Comparison of ENCODE assay signal across 1 mouse cellular context in the genomic region with DNA sequence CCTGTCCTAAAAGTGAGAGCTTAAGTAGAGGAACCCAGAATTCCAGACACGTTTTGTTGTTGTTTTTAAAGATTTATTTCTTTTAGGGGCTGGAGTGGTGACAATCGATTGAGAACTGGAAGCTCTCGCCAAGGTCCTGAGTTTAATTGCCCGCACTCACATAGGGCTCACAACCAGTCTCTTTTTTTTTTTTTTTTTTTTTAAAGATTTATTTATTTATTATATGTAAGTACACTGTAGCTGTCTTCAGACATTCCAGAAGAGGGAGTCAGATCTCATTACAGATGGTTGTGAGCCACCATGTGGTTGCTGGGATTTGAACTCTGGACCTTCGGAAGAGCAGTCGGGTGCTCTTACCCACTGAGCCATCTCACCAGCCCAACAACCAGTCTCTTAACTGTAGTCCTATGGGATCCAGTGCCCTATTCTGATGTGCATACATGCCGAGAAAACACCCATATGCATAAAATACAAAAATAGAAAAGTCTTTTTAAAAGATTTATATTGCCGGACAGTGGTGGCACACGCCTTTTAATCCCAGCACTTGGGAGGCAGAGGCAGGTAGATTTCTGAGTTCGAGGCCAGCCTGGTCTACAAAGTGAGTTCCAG.
A peak's percentile ranks its signal among the peaks of the same experiment; 100 is the strongest.
TF ChIP-seq lines count a peak whose summit lies in the region.

No protein-coding gene starts in this region.

TF ChIP-seq in CH12.LX, 34 proteins besides CTCF, POLR2A, EP300 and RAD21:
- TF ChIP-seq ZNF384 (IDR thresholded peaks at IDR 0.05; ENCODE audit: low read depth, low read length) (peak; percentile 71), TBP (conservative IDR thresholded peaks at IDR 0.05; ENCODE audit: low read depth, low read length) (peak; percentile 74)
